Mouse (Mus musculus) C3H10T1/2 (cell line): ENCODE results near the gene Gm3239. TPM values are rescaled to one million over a fixed set of nuclear protein-coding genes. Genes with fewer than 3 reads are reported as not detected.

ENCODE experiments used
- polyA plus RNA-seq, 2 experiments: library from polyadenylated mRNA; unstranded; fragments of >200 nt; fragmentation: generic; extraction: Trizol; gene quantifications; one replicate each; pipeline ENCODE4 v1.2.1; 2012; ENCODE audit warnings: missing spikeins in 2 of 2

The Gm3239 gene
- polyA plus RNA-seq = not detected

DNA sequence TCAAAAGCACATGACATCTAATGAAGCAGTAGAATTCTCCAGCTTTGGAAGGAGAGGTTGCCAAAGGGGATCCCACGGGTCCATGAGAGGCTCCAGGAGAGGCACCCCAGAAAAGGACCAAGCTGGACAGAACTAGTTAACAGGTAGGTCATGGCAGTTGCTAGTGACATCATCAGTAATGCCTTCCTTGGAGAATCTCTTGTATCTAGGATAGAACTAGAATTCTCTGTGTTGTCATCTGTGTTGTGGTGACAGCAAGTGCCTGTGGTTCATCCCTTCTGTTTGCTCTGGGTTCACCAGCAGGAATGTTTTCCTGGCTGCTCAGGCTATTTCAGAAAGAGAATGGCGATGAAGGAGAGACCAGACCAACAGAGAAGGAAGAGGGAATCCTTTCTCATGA is at the start of gene Gm3239:
Gene Gm3239 (plus strand): TSS at position 301 of the 400 bp plus-strand sequence.

DNA sequence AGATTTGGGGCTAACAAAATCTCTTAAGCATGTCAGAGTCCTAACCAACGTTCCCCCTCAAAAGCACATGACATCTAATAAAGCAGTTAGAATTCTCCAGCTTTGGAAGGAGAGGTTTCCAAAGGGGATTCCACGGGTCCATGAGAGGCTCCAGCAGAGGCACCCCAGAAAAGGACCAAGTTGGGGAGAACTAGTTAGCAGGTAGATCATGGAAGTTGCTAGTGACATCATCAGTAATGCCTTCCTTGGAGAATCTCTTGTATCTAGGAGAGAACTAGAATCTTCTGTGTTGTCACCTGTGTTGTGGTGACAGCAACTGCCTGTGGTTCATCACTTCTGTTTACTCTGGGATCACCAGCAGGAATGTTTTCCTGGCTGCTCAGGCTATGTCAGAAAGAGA is 31.9 kb upstream of the Gm3239 start, which contains the start of gene Gm8159:
Gene Gm8159 (plus strand): TSS at position 301 of the 400 bp plus-strand sequence.

DNA sequence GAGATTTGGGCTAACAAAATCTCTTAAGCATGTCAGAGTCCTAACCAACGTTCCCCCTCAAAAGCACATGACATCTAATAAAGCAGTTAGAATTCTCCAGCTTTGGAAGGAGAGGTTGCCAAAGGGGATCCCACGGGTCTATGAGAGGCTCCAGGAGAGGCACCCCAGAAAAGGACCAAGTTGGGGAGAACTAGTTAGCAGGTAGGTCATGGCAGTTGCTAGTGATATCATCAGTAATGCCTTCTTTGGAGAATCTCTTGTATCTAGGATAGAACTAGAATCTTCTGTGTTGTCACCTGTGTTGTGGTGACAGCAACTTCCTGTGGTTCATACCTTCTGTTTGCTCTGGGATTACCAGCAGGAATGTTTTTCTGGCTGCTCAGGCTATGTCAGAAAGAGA is 44.9 kb downstream of the Gm3239 start, which contains the start of gene Gm7876:
Gene Gm7876 (plus strand): TSS at position 301 of the 400 bp plus-strand sequence.

Other genes with a start within 250 kb of the Gm3239 start
- gene Gm3164, start 248.7 kb upstream of the Gm3239 start, polyA plus RNA-seq = not detected
- gene Gm3173, start 233.2 kb upstream of the Gm3239 start, polyA plus RNA-seq = not detected
- not detected for gene Gm3182, start 182.4 kb upstream of the Gm3239 start, polyA plus RNA-seq
- gene Gm3047, start 108.8 kb upstream of the Gm3239 start, polyA plus RNA-seq = not detected
- gene Gm8159, start 31.8 kb upstream of the Gm3239 start, polyA plus RNA-seq = not detected
- not detected for gene Gm7876, start 45.0 kb downstream of the Gm3239 start, polyA plus RNA-seq
- gene Gm3252, start 62.6 kb downstream of the Gm3239 start, polyA plus RNA-seq = not detected
- gene Gm9602, start 112.1 kb downstream of the Gm3239 start, polyA plus RNA-seq = not detected
- not detected for gene Gm3269, start 173.9 kb downstream of the Gm3239 start, polyA plus RNA-seq
- not detected for gene Gm3264, start 191.4 kb downstream of the Gm3239 start, polyA plus RNA-seq
- gene Gm3278, start 228.2 kb downstream of the Gm3239 start, polyA plus RNA-seq = not detected